Mouse (Mus musculus) heart, adult 8-10 months (tissue): ENCODE results near the gene Atl3. TPM values are rescaled to one million over a fixed set of nuclear protein-coding genes. Genes with fewer than 3 reads are reported as not detected.
A peak's percentile ranks its signal among the peaks of the same experiment; 100 is the strongest.
"Not testable (repeated sequence)": the region's sequence is repeated elsewhere in the genome, so short reads cannot be mapped to it uniquely, and the experiment has no call there.

Source experiments
- DNase-seq: peaks from one replicate; pipeline ENCODE4 v3.0.0; 2022; ENCODE audit warnings: low spot score
- total RNA-seq, 4 experiments: library from RNA; stranded (reverse); gene quantifications; 2 replicates each; pipeline ENCODE4 v1.2.4; 2022

The Atl3 gene
- 10 to 100 TPM; 10.2 to 13.2 (median 12.8) TPM for total RNA-seq

DNA sequence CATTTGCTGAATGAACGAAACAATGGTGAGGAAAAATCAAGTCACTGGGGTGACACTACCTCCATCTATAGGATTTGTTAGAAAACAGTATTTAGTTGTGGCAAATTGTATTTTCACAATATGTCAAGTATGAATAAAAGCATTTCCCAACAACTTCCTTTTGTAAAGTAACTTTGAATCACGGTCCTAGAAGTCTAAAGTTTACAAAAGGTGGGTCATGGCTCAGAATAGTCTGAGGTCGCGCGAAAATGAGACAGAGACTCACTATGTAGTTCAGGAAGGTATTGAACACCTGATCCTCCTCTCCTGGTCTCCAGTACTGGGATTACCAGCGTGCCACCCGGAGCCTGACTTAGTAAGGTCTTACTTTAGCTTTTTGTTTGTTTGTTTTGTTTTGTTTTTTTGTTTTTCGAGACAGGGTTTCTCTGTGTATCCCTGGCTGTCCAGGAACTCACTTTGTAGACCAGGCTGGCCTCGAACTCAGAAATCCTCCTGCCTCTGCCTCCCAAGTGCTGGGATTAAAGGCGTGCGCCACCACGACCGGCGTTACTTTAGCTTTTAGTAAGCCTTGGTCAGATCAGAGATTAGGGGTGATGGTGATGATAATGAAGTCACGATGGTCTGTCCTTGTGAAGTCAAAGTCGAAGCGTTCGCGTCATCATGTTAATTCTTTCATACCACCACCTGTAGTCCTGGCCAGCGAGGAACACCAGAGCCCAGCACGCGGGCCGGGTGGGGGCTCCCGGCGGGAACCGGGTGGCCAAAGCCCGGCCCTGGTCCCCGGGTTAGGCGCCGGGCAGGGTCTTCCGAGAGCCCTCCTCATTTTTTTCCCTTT, at the start of gene Atl3:
Gene Atl3 (plus strand): TSS at position 689 of the 835 bp plus-strand sequence.
- no peak for DNase-seq

DNA sequence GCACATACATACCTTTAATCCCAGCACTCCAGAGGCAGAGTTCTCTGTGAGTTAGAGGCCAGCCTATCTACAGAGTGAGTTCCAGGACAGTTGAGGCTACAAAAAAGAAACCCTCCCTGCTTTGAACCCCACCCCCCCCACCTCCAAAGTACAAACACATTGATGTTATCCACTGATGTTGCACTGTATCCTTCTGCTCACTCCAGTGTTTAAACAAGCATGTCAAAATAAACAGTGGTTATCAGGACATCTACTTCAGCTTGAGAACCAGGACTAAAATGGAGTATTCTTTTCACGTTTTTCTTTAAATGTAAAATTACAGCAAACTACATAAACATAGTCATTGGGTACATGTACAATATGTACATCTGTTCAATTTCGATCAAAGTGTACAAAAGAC, 48.7 kb upstream of the Atl3 start:
- no peak for DNase-seq

DNA sequence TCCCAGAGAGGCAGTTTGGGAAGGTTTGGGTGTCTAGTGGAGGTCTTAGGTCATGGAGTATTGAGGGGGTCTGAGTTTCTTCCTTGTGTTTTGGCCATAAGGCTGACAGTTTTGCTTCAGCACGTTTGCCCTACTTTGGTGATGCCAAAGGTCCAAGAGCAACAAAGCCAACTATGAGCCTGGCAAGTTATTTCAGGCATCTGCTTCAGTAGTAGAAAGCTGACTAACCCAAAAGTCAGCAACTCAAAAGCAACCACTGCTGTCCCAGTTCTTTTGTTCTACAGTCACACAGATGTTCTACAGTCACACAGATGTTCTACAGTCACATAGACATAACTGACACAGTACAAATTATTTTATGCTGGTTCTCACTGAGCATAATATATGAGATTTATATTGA, 48.2 kb upstream of the Atl3 start:
- no peak for DNase-seq

DNA sequence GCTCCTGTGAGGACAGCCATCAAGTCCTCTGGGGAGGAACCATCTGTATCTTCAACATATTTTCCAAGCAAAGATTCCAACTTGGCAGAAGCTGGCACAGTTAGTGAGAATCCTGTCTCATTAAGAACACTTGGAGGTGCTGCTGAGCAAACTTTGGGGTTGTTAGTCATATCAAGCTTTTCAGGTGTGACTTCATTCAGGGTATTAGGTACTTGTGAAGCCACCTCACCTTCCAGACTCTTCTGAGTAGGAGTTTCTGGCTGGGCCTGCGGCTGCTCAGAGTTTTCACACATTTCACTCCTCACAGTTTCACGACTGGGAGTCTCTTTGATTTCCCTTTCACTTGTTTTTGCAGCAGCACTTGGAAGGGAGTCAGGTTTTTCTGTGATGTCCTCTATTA, 37.0 kb upstream of the Atl3 start:
- DNase-seq: no peak

DNA sequence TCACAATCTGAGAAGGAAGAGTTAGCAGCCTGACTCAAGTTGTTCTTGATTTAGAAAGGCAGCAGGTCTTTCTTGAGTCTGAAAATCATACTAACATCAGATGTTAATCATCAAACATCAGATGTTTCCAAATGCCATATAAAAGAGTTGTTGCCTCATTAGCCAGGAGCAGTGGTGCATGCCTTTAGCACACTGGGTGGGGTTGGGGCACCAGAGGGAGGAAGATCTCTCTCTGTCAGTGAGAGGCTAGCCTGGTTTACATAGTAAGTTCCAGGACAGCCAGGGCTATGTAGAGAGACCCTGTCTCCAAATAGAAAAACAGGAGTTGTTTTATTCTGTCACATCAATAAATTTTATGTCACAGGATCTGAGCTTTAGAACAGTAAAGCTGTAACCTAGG, 34.9 kb upstream of the Atl3 start:
- DNase-seq: no peak

DNA sequence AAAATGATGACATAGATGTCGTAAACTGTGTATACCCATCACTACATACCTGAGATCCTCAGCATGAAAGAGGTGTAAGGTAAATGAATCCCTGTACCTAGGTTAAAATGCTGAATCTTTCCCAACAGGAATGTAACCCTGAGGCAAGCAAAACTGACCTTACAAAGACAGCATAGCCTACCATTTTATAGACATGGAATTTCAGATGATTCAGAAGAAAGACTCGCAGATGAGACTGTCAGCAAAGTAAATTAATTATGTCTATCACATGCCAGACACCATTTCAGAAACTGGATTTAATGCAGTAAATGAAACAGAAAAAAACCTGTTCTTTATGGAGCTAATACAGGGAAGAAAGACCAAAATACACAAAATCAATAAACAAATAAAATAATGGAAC, 34.5 kb upstream of the Atl3 start:
- DNase-seq: no peak

DNA sequence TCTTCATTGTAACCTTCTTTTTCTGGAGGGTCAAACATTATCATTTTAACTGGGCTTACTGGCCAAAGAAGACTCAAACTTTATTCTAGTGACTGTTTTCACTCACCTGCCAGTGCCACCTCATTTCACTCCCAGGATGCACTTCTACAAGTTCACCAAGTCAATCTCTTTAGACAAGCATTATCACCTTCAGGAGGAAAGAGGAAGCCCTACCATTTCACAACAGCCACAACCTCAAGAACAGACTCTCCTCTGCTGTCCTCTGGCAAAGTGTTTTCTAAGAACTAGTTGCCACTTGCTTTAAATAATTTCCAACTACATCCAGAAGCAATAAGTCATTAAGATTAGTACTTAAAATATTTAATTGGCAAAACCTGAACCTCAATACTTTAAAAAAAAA, 25.9 kb upstream of the Atl3 start:
- no peak for DNase-seq

DNA sequence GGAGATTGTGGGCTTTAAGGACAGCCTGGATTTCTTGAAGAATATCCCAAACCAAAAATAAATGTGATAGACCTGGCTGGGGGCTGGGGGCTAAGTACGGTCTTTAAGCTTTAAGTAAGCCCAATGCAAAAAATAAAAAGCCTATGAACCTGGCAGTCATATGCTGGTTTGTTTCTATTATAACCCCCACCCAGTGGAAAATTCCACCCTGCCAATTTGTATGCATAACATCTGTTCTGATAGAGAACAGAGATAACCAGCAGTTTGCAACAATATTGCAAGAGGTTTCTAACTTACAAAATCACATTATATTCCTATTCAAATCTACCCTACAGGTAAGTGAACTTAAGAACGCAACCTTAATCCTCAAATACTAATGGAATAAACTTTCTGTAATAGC, 23.2 kb upstream of the Atl3 start:
- no peak for DNase-seq

DNA sequence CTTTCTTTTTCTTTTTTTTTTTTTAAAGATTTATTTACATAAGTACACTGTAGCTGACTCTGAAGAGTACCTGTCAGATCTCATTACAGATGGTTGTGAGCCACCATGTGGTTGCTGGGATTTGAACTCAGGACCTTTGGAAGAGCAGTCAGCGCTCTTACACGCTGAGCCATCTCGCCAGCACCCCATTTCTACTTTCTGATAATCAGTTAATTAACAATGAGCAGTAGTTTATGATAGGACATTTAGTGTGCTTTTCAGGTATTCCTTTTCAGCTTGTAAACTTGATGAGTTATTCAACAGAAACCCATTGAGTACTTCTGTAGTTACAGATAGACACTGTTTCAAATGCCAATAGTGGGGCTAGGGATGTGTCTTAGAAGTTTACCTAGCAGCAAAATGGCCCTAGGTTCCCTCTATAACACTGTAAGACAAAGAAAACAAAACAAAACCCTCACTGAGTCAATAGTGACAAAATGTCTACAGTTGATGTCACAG, 14.0 kb upstream of the Atl3 start:
- DNase-seq: no peak

DNA sequence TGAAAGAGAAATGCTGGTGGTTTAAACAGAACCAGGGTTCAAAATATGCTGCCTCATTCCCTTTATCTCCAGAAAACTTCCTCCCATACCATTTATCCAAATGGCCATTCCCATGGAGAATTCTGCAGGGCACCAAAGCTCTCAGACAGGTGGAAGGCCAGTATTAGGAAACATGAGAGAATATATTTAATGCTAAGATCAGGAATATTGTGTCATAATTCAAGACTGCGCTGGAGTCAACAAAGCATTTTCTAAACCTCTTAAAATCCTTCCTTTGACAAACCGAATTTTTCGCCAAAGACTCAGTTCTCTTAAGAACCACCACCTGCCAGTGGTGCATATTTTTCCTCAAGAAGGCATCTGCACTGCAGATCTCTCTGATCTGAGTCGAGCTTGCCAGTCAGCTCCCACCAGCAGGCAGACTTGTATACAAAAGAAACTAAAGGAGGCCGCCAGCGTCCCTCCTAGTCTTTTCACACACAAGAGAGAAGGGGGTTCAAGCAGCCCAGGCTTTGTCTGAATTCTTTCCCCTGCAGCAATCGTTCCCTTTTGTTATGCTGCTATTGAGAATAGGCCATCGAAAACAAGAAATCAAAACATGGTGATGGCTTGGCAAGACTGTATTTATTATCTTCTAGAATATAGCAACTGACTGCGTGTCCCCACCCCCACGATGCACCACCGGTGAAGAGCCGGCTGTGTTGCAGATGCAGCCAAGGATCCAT, 12.1 kb upstream of the Atl3 start:
- DNase-seq: peak; percentile 21

DNA sequence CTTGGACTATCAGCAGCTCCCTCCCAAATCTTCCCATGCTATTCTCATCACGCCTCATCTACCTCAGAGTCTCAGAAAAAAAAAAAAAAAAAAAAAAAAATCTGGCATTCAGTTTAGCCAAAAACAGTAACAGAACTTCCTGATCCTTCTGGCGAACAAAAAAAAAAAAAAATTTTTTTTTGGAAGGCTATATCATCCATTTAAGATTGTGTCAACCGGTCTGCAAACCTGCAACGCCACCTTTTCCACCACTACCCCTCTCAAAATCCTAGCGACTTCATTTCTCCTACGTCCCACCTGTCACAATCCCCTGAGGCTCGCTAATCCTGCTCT, 11.6 kb upstream of the Atl3 start:
- peak; percentile 21 for DNase-seq

DNA sequence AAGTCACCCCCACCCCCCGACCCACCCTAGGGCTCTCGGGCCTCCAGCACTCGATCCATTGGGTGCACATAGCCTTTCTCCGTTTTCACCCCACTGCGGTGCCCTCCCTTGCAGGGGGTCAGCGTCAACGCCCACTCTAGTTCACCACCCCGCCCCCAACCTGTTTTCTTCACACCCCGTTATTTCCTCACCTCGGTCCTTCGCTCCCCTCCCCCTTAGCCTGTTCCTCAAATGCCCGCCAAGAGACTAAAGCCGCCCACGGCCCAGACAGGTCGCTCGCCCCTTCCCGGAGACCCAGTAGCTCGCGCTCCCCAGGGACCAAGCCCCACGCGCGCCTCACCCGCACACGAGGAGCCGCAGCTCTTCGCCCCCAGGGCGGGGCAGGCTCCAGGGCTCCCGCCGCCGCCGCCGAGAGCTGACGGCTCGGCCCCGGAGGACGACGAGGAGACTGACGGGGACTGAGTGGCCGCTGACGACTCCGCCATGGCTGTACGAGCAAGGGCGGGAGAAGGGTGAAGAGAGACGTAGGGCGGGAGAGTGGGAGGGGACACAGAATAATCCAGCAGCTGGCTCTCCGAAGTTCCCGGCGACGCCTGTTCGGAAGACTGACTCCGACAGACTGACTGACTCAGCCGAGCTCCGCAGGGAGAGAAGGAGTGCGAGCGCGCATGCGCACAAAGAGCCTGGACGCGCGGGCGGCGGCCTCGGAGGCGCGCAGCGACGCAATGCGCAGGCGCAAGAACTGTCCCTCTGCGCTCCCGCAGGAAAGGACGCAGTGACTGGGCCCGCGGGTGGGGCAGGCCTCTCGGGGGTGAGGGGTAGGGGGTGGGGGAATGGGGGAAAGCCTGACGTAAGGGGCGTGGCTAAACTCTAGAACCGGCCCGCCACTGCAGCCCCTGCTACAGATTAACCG, 11.0 kb upstream of the Atl3 start, which contains the start of gene Rtn3:
Gene Rtn3 (minus strand): TSS at position 683 of the 913 bp plus-strand sequence.
- DNase-seq: peak; percentile 95

DNA sequence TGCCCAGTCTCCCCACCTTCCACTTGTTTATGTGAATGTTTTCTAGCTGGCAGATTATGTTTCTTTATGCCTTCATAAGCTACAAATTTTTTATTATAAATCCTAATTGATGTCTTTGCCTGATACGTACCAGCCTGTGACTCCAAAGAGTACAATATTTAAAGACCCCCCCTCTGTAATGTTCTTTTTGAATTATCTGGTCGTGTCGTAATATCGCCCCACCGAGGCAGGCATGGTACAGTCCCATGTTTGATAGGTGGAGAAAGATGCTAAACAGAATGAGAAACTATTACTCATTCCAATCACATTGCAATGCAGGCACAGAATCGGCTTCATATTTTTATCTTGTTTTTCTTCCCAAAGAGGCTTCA, 10.3 kb upstream of the Atl3 start:
- no peak for DNase-seq

DNA sequence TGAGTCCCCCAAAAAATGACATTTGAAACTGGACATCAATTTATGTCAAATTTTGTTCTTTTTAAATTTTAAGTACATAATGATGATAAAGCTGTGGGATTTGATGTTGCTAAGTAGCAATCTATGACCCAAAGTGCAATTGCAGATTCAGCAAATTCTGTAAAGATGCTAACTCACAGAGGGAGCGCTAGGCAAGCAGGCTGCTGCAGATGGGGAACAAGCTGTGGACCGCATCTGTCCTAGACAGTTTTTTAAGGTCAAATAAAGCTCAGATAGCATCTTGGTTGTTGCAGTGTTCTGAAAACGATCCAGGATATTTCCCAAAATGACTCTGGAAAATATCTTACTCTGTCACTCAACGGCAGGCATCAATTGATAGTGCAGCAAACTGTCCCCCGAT, 9.8 kb upstream of the Atl3 start:
- DNase-seq: no peak

DNA sequence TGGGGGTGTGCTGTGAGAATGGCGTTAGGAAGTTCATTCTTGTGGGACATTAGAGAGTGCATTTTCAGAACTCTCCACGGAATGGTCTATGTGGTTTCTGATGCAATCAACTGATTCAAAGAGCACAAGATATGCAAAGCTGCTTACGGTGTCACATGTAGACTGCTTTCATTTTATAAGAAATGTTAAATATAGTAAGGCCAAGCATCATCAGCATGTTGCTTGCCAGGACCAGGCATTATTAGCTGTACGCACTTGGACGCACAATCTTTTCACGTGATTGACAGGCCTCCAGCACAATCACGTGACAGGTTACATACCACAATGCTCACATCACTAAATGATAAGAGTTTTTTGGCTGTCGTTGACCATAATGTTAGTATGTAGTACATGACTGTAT, 6.2 kb upstream of the Atl3 start:
- no peak for DNase-seq

DNA sequence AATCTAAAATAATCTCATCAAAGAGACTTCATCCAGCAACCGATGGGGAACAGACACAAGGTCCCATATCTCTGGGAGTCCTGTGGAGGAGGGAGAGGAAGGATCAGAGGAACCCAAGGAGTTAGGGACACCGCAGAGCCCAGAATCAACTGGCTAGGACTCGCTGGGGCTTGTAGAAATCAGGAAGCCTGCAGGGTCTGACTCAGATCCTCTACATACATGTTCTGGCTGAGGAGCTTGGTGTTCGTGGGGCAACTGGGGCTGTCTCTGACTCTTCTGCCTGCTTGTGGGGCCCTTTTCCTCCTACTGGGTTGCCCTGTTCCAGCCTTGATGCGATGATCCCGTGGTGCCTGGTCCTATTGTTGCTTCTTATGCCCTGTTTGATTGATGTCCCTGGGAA, 1.9 kb upstream of the Atl3 start:
- no peak for DNase-seq

DNA sequence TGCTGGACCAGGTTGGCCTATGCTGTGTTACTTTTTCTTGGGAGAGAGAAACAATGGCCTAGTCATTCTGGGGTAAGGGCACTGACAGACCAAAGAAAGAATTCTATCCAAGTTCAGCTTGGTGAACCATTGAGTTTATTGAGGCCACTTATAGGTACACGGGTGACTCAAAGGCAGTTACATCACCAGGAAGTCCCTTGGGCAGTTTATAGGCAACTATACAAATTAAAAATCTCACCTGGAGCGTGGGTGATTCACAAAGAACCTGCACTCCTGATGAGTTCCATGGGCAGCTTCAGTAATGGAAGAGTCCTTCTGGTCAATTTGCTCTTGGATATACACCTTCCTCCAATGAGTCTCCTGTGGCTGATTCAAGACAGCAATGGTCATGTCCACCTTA, 1.2 kb upstream of the Atl3 start:
- DNase-seq: no peak

DNA sequence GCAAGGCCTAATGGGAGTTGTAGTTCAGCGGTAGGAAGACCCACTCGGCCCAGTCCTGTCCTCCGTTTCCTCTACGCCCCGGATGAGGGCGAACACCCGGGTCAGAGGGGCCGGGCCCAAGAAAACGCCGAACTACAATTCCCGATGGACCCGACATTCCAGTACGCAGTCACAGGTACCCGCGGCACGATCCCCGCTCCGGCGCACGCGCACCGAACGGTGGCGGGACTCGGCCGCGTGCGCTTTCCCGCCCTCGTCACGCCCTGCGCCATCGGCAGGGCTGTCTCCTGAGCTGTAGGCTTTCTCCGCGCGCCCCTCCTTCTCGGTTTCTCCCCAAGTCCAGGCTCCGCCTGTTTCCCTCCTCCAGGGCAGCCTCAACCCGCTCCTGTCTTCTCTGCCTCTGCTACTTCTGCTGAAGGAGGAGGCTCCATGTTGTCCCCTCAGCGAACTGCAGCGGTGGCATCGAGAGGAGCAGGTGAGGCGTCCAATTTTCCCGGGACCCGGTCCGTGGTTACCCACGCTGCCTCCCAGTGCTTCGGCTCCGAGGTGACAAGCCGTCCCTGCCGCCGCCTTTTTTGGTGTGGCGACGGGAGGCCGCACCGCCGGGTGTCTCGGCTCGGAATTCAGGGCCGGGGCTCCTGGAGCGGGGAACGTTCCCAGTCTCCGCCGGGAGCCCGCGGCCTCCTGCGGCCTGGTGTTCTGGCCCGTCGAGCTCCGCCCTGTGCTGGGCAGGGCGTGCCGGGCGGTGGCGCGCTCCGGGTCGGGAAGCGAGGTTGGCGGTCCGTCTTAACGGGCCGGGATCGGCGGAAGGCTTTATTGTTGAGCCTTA, 561 bp downstream of the Atl3 start:
- peak; percentile 96 for DNase-seq

DNA sequence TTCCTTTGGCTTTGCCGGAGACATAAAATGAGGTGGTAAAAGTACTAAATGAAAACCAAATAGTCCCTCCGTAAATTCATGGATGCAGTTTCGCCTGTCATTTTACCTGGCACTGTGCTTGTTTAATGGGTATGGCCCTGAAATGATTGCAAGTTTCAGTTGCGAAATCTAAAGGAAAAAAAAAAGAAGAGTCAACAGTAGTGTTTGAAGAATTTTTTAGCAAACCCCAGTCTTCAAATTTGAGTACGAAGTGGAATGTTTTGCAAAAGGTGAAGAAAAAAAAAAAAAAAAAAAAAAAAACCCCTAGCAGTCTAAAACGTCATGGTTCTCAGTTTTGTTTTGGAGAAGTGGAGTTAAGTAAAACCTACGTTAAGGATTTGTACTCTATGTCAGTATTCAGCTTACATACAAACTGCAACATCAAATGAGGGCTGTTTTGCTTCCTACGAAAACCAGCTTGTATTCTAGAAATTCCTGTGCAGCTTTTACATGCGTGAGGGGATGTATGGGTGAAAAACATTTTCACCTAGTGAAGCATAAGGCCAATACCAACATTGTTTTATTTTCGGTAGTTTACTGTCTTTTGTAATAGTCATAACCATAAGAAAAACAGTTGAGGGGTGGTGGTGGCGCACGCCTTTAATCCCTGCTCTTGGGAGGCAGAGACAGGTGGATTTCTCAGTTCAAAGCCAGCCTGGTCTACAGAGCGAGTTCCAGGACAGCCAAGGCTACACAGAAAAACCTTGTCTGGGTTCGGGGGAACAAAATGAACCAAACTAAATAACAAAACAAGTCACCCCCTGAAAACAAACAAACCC, 1.6 kb downstream of the Atl3 start:
- DNase-seq: no peak

DNA sequence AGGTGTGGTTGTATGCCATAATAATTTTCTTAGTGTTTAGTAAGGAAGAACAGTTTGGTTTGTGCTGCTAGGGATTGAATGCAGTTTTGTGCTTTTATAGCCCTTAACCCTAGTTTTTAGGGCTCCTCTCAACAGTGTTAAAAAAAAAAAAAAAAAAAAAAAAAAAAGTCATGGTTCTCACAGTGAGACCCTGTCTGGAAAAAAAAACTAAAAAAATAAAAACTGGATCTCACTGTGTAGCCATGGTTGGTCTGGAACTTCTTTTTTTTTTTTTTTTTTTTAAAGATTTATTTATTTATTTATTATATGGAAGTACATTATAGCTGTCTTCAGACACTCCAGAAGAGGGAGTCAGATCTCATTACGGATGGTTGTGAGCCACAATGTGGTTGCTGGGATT, 2.2 kb downstream of the Atl3 start:
- not testable (repeated sequence) for DNase-seq
